Mouse (Mus musculus) cerebral cortex, adult 2 months (tissue): Measurements from ENCODE around the gene Cacna1d.

ENCODE experiments used
- WGBS: fragments of 180-500 bp; shearing (Covaris S2); methylation state at CpG from one replicate; pipeline ENCODE4 v1.1.7; 2018; 5-methylcytosine and 5-hydroxymethylcytosine counted together

Cacna1d gene

DNA sequence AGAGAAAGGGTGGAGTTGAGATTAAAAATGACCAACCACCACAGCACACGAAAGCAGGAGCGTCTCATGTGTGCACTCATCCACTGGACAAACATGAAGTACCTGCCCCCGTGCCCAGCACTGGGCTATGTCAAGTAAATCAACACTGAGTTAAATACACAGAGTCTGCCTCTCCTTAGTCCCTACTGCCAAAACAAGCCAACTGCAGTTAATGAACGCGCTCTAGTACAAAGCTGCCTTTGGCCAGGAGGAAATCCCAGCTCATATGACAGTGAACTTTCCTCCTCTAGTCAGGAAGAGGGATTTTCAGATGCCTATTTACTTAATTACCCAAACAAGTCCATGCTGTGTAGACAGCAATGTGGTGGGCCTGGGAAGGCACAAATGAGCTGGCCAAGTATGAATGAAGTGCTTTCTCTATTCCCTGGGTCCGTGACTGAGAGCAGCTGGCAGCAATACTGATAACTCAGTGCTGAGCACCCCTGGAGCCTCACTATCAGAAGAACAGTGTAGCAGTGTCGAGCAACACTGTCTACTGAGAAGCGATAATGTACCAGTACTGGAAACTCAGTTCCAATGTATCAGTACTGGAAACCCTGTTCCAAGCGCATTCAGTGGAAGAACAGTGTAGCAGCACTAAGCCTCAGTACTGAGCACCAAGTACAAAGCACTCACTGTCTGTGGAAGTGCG lies 229.5 kb downstream of the Cacna1d start:
- 75% methylated on average over 10 of the region's 10 CpGs for WGBS

GRCm38 (mm10) chr14:30257626-30258025 lies 233.6 kb downstream of the Cacna1d start:
- WGBS, result 58% methylated on average over 4 of the region's 4 CpGs

- WGBS, result 67% methylated on average over 4 of the region's 4 CpGs
Measured at GRCm38 (mm10) chr14:30256486-30256885, 234.8 kb downstream of the Cacna1d start.

GRCm38 (mm10) chr14:30255701-30256400 lies 235.4 kb downstream of the Cacna1d start:
- 51% methylated on average over 12 of the region's 12 CpGs for WGBS

GRCm38 (mm10) chr14:30254776-30255175 lies 236.5 kb downstream of the Cacna1d start:
- WGBS, result 93% methylated on average over 4 of the region's 4 CpGs

DNA sequence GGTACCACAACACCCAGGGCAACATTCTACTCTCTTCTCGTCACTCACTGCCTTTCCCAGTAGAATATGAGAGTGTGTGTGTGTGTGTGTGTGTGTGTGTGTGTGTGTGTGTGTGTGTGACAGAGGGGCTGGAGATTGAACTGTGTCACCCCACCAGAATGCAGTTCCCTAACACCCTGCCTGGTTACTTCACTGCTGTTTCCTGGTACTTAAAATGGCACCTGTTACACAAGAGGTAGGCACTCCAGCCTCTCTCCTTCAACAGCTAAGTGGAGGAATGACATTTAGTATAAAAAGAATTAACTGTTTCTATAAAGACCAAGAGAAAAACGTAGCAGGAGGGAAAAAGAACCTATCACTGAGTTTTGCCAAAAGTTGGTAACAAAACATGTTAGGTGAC lies 238.4 kb downstream of the Cacna1d start:
- 61% methylated on average over 2 of the region's 2 CpGs for WGBS

- WGBS, result 97% methylated on average over 5 of the region's 5 CpGs
Measured at GRCm38 (mm10) chr14:30251351-30251750, 239.9 kb downstream of the Cacna1d start.

- 85% methylated on average over 4 of the region's 4 CpGs for WGBS
Measured at GRCm38 (mm10) chr14:30249591-30249990, 241.7 kb downstream of the Cacna1d start.

DNA sequence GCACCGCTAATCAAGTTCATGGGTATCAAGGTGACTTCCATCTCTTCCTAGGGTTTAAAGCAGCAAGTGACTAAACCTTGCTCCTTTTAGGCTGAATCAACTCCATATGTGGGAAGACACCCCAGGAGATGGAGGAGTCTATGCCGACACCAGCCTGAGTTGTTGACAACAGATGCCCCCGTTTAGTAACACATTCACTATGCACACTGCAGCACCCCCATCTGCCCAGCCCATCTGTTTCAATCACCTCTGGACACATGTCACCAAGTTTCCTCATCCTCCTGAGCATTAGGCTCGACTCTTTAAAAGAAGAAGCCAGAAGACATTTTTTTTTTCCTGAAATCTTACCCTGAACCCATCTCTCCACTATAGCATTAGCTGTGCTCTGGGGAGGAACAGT lies 242.4 kb downstream of the Cacna1d start:
- WGBS, result 60% methylated on average over 4 of the region's 4 CpGs

DNA sequence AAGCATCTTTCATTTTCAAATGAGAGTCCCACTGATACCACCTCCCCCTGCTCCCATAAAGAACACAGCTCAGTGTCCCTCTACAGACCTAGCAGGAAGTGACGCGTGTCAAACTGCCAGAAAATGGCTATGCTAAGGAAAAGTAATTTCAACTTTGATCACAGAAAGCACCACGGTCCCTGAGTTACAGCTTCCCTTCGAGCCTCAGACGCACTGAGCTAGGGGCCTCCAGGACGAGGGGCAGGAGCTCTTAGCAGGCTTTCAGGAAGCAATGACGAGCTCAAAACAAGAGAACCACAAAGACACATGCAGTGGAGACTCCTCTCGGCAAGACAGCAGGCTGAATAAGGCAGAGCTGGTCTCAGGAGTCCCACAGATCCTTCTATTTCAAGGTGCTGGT lies 243.1 kb downstream of the Cacna1d start:
- WGBS, result 71% methylated on average over 8 of the region's 8 CpGs

DNA sequence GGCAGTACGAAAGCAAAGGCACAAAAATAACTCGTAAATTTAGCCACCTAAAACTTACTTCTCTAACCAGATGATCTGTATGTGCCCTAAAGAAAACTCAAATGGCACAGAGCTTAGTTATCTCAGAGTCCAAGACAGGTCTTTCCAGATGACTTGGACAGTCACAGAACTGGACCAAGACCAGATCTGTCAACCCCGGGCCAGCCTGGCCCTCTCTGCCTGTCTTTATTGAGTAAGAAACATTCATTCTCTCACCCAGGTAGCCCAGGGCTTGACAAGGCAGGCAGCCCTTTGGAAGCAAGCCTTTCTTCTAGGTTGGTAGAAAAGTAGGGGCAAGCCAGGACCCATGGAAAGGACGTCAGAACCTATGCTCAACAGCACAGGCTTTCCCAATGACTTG lies 243.6 kb downstream of the Cacna1d start:
- 70% methylated on average over 4 of the region's 4 CpGs for WGBS

DNA sequence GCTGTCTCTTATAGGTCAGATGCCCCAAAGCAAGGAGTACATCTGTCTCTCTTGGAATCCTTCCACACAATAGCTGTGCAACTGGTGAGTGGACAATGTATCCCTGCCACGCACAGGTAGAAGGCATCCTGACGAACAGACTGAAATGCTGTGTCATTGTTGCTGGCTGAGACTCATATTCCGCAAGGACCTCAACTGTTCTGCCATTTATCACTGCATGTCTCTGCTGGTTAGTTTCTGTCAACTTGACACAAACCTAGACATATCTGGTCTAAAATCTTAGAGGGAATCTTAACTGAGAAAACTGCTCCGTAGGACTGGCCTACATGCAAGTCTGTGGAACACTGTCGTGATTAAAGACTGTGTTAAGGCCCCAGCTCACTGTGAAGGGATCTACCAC lies 246.5 kb downstream of the Cacna1d start:
- WGBS, result 84% methylated on average over 5 of the region's 5 CpGs

DNA sequence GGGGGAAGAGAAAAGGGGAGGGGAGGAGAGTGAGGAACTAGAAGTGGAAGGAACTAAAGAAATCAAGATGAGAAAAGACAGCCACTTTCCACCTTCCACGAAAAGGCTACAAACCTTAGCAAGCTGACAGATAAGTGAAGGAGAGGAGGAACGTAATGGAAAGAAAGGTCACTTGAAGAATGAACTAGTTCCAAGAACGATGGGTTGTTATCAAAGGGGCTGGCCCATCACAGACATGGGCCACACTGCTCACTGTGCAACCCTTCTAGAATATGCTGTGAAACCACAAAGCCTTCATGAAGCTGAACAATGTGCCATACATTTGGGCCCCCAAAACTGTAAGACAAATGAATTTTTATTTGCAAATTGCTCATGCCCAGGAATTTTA lies 248.4 kb downstream of the Cacna1d start:
- WGBS, result 83% methylated on average over 3 of the region's 3 CpGs

- 88% methylated on average over 13 of the region's 13 CpGs for WGBS
Measured at GRCm38 (mm10) chr14:30242166-30242817, 249.0 kb downstream of the Cacna1d start.

- 49% methylated on average over 7 of the region's 7 CpGs for WGBS
Measured at GRCm38 (mm10) chr14:30240916-30241515, 250.2 kb downstream of the Cacna1d start.

- 88% methylated on average over 5 of the region's 5 CpGs for WGBS
Measured at GRCm38 (mm10) chr14:30238807-30239206, 252.4 kb downstream of the Cacna1d start.

DNA sequence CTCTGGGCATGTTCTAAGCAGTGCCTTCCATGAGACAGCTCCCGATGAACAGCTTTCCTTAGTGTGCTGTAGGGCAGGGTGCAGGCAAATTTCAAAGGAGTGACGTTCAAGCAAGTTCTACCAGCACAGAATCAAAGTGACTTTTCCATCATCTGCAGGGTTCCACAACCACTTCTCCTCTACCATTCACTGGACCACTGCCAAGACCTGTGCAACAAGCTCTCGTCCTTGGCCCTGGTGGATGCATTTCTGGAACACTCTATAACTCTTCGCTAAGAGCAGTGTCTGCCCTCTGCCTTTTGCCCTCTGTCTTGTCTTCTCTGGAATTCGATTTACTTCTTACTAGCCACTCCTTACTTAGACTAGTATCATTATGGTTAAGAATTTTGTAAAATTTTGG lies 266.1 kb downstream of the Cacna1d start:
- WGBS, result 86% methylated on average over 5 of the region's 5 CpGs

GRCm38 (mm10) chr14:30222101-30222500 lies 269.2 kb downstream of the Cacna1d start:
- WGBS, result 94% methylated on average over 6 of the region's 6 CpGs

GRCm38 (mm10) chr14:30219851-30220250 lies 271.4 kb downstream of the Cacna1d start:
- WGBS, result 89% methylated on average over 4 of the region's 4 CpGs

DNA sequence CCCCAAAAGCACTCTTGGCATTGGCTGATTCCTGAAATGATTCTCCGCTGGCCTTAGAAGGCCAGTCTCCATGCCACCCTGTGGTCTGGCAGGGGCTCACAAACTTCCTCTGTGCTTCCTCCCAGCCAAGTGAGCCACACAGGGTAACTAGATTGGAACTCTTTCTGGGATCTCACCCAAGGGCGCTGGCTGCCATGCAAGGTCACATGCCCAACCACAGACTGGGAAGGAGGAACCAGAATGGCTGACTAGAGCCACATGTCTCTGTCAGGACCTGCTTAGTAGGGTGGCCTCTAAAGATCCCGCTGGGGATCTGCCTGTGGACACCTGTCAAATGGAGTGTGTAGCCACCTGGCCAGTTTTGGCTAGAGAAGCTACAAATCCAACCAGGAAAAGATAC lies 273.1 kb downstream of the Cacna1d start:
- WGBS, result 82% methylated on average over 3 of the region's 3 CpGs

DNA sequence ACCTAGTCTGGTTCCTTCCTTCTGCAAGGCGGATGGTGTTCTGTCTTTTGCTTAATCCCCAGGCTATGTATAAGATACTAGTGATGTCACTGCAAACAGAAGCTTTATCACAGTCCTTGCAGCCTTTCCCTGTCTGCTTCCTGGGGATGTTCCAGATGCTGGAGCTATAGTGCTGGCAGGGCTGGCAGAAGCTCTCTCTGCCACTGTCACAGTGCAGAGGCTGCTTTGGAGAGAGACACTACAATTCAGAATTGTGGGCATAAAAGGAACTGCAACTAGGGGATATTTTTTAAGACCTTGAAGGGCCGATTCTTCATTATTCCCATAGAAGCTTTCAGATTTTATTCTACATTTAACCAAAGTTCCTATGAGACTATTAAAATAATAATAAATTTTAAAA lies 274.1 kb downstream of the Cacna1d start:
- 55% methylated on average over 2 of the region's 2 CpGs for WGBS

- WGBS, result 39% methylated on average over 3 of the region's 3 CpGs
Measured at GRCm38 (mm10) chr14:30205821-30206220, 285.4 kb downstream of the Cacna1d start.

GRCm38 (mm10) chr14:30204526-30204925 lies 286.7 kb downstream of the Cacna1d start:
- 97% methylated on average over 1 of the region's 1 CpGs for WGBS
